Mouse (Mus musculus) spleen, postnatal 10 days (tissue): ENCODE results near the gene Slc26a9.
"Not testable (repeated sequence)": the region's sequence is repeated elsewhere in the genome, so short reads cannot be mapped to it uniquely, and the experiment has no call there.

ENCODE experiments used
- DNase-seq, 2 experiments: peaks; one replicate each; pipeline ENCODE4 v3.0.0; 2021 to 2022; ENCODE audit warnings: low spot score in 2 of 2

Slc26a9 gene

DNA sequence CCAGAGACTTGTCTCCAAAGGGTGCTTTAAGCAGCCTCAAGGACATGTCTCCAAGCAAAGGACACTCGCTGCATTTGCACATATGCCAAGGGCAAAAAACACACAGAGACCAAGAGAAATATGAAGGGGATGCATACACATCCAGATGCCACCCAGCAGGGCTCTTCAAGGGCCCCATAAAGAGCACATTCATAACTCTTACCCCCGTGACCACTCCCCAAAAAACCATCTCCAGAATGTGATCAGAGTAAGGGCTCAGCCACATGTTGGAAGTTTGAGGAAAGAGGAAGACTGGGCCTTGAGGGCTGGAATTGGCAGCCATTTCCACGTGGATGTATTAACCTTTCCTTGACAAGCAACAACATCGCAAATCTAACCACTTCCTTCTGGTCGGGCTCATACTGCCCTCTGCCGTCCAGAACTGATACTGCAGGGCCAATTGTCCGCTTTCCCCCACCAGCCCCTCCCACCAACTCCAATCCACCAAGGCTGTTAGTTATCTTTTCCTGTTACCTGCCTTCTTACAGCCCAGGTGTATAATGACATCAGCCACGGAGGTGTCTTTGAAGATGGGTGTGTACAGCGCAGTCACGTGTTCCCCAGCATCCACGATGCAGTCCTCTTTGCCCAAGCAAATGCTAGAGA, 21.7 kb downstream of the Slc26a9 start:
- peak; percentile 76 to 85 for DNase-seq

DNA sequence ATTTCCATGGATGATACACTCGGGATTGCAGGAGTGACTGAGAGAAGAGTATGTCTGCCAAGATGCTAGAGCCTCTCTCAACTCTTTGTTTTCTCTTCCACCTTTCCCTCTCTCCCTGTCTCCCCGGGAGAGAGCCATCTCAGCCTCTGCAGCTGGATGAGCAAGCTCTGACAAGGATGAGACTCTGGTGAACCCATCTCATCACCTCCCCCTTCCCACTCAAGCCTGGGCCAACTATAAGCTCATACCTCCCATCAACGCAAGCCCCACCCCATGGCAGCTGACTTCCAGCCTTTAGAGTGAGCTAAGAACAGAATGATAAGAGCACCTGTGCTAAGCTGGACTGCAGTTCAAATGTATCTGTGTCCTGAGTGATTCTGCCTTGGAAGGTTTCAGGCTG, 25.5 kb downstream of the Slc26a9 start:
- DNase-seq, result no peak

DNA sequence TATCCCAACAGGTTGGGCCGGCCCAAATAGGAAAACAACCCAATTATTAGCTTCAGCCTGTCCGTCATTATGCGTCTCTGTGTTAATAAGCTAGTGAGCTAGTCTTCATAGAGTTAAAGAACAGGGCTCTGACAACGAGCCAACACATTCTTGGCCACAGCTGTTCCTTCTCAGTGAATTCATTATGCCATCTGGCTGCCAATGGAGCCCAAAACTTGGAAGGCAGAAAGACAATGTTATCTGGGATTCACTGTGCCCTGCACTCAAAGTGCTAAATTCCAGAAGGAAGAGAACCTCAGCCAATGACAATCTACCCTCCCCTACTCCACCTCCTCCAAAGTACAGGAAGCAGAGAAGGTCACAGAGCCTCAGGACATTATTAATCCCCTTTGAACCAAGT, 26.8 kb downstream of the Slc26a9 start:
- DNase-seq, result no peak

DNA sequence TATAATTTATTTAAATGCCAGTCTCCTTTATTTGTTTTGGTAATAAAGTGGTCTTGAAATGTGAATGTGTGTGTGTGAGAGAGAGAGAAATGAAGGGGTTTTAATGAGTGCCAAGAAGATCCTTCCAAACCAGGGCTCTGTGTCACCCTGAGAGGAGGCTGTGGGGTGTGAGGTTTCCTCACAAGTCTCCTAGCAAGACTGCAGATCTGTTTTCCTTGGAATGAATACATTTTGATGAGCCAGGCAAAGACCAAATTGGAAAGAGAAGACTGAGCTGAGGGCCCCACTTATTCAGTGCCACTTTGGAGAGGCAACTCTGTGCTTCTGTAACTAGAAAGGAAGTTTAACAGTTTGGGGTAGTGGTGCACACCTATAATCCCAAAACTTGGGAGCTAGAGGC, 27.6 kb downstream of the Slc26a9 start:
- no peak for DNase-seq

DNA sequence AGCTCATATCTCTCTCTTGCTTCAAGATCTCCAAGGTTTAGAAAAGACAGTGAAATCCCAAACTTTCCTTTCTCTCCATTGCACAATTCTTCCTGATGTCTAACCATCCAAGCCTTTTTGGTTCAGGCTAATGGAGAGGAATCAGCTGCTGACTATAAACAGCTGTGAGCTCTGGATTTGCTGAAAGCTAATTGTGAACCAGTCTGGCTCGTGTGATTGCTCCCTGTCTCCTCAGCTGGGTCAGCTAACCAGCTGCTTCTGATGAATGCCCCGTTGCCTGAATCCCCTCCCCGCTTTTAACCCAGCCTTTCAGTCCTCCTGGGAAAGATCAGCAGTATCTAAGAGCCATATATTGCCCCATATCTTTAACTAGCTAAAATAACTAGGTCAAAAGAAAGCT, 50.8 kb downstream of the Slc26a9 start:
- no peak for DNase-seq

DNA sequence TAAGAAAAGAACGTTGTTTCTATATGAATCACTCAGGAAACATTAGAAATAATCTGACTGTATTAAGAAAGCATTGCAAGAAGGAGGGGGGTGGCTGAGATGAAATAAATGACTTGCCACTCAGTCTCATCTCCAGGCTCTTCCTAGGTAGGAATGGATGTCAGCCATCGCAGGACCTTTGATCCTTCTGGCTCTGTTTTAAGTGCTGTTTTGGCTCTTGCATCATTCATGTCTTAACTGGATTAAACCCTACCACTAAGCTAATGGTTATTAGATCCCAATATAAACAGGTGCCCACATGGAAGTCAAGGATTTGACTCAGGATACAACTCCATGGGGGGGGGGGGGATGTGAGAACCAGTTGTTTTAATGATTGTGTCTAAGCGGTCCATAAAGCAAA, 51.3 kb downstream of the Slc26a9 start:
- no peak for DNase-seq

DNA sequence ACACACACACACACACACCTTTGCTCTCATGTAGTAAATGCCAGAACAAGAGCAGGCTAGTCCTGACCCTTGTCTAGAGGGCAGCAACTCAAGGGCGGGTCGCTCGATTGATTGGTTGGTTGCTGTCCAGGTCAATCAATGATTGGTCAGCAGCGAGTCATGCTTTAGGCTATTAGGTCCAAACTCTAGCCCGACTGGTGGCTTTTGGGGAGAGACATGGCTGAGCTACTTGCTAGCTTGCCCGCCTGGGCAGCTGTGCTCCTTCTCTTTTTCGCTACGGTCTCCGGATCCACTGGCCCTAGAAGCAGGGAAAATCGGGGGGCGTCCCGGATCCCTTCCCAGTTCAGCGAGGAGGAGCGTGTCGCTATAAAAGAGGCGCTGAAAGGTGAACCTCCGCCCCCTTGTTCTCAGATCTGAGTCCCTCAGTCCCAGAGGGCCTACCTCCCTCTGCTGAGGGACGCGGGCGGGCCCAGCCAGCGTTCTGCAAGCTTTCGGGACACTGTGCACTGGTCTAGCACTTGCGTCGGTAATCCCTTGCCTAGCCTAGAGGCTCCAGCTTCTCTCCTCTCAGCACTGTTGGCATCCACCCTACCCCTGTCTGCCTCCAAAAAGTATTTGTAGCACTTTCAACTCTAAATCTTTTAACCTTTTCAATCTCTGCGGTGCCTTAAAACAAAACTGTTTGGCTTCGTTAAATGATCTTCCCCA, 53.5 kb downstream of the Slc26a9 start, which contains the start of gene Pm20d1:
TSS of gene Pm20d1 (plus strand) at position 180 of the 708 bp plus-strand sequence.
- DNase-seq, result no peak

DNA sequence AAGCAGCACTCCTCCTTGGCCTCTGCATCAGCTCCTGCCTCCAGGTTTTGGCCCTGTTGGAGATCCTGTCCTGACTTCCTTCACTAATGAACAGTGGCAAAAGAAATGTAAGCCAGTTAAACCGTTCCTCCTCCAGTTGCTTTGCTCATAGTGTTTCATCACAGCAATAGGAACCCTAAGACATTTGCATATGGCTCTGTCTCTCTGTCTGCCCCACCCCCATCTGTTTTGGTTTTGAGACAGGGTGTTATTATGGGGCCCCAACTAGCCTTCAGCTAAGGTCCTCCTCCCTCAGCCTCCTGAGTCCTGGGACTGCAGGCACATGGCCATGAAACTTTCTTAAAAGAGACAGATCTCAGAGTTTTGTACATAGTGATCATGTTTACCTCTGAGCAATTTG, 56.2 kb downstream of the Slc26a9 start:
- DNase-seq, result no peak

DNA sequence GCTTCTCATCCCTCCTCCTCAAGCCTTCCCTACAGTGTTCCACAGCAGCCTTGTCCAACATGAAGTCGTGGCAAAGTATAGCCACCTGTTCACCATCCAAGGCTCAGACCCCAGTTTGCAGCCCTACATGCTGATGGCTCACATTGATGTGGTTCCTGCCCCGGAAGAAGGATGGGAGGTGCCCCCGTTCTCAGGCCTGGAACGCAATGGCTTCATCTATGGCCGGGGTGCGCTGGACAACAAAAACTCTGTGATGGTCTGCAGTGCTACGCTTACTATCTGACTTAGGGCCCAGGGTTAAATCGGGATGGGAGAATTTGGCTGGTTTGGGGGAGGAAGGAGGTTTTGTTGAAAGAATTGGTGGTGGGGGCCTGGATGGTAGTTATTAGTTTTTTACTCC, 57.2 kb downstream of the Slc26a9 start:
- DNase-seq, result no peak

DNA sequence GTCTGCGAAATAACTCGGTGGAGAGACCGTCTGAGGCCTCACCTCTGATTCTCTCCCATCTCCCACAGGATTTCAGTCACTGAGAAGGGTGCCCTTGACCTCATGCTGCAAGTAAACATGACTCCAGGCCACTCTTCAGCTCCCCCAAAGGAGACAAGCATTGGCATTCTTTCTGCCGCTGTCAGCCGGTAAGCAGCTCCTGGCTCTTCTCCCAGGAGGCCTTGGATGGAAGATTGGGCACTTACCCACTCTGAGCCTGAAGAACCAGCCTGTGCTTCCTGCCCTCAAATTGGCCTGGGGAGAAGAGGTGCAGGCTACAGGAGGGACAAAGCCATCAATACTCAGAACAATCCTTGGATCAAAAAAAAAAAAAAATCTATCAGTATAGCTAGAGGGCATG, 58.8 kb downstream of the Slc26a9 start:
- no peak for DNase-seq

DNA sequence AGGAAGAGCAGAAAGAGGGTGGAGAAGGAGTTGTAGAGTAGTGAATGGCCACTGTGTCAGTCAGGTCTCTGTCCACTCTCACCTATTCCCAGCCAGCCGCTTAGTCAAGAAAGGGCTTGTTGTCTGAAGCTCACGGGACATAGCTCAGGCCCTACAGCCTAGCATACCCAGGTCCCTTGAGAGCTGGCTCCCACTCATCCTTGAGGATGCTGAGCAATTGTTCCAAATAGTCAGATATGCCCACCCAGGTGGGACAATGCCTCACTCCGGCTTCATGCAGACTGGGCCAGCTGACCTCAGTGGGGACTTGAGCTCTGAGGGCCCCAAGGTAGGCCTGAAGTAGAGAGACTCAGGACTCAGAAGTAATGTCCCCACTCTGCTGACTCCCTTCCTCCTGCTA, 60.3 kb downstream of the Slc26a9 start:
- no peak for DNase-seq

DNA sequence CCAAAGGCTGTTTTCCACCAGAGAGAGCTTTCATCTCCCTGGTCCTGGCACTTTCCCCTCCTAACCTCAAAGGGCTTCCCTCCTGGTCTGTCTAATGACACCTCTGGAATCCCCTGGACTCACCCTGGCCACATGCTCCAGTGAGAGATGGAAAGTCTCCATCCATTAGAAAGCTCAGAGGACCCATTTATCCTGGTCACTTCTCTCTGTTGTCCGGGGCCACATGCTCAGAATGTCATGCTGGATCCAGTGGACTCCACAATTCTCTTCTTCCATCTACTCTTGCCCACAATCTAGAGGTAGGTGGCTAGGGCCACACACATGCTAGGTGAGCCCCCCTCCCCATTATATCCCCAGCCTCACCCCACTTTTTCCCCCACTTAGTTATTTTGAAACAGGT, 65.2 kb downstream of the Slc26a9 start:
- no peak for DNase-seq

DNA sequence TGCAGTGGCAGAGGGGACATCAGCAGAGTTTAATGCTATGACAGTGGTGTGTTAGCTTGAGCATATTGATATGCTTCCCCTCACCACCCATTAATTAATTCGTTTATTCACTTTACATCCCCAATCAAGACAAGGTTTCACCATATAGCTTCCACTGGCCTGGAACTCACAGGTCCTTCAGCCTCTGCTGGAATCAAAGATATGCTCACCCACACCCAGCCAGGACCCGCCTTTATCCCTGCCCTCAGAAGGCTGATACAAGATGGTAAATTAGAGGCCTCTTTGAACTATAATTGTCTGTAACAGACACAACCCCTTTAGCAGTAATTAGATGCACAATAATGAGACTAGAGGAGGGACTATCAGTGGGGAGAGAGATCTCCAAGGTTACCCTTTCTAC, 65.8 kb downstream of the Slc26a9 start:
- no peak for DNase-seq

DNA sequence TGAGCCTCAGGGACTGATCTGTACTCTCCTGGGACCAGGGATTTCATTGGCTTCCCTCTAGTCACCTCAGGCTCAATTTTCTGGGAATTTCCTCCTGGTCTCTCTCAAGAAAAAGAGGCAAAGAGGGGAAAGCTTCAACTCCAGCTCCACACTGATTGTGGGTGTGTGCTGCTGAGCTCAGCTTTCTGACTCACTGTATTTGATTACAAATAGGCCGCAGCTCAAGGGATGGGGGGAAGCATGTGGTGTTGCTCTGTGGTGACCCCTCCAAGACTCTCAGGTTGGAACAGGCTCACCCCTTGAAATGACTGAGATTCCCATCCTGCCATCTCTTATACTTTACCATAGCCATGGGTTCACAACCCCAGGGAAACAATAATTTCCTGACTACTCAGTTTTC, 67.6 kb downstream of the Slc26a9 start:
- no peak for DNase-seq

DNA sequence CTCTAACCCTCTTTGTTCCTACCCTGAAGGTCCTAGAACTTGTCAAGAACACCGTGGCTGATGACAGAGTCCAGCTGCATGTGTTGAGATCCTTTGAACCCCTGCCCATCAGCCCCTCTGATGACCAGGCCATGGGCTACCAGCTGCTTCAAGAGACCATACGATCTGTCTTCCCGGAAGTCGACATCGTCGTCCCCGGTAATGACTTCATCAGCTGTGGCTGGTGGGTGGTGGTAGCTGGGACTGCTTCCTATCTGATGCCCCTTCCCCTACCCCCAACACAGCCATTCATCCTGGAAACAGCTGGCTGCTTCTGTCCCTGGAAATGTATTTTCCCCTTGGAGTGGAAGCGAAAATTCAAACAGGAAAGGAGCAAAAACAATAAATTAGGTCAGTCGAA, 68.2 kb downstream of the Slc26a9 start:
- DNase-seq, result no peak

DNA sequence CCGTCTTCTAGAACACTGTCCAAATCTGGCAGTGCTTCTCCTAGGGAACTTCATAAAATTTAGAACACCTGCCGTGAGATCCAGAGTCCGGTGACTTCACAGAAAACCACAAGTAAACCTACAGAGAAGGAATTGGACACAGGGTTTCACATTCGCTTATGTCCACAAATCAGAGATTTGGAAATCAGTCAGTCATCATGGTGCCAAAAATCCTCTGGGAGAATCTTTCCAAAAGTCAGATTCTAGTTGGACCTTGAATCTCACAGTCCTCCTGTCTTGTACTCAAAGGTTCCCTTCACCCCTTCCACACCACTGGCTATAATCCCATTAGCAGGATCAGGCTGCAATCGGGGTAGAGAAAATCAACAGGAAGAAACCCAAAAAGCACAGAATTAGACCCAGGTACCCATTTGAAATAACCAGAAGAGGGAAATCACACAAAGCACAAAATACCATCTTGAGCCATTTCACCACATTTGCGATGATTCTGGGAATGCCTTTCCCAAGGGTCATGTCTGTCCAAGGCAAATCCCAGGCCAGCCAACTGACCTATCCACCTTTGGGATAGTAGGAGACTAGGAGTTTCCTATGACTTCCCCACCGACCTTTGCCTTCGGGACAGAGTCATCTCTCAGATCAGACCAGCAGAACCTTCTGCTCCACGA, 68.9 kb downstream of the Slc26a9 start:
- no peak for DNase-seq

DNA sequence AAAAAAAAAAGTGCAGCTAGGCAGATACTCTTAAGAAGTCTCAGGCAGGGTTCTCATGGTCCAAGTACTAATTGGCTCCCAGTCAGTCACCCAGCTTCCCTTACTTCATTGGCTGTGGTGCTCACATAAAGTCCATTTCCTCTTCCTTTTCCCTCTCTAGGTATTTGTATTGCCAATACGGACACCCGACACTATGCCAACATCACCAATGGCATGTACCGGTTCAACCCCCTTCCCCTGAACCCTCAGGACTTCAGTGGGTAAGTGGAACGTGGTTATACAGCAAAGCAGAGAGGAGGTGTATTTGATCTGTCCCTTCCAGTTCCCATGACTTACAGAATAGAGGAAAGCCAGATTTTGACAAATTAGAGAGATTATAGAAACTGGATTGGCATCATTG, 69.9 kb downstream of the Slc26a9 start:
- no peak for DNase-seq

DNA sequence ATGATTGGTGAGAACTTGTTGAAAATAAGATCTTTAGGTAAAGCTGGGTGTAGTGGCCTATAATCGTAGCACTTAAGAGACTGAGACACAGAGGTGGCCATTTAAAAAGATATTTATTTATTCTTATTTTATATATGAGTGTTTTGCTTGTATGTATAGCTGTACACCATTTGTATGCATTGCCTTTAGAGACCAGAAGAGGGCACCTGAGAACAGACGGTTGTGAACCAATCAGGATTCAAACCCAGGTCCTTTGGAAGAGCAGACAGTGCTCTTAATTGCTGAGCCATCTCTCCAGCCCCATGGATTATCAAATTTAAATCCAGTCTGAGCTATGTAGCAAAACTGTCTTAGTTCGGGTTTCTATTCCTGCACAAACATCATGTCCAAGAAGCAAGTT, 70.4 kb downstream of the Slc26a9 start:
- no peak for DNase-seq

DNA sequence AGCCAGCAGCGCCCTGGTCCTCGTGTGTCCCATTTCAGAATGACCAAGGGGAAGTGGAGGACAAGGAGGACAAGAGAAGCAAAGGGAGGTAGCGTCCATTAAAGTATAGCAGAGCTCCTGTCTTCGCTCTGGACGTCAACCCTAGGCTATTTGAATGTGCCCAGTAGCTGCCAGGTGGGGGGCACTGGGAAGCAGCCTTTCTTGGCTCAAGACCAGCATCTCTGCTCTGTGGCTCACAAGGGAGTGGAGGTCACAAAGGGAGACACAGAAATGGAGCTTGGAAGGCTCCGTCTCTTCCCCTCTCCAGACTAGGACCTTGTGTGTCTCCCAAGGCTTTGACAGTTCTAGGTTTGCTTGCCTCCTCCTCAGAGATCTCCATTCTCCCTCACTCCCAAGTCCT, 73.1 kb downstream of the Slc26a9 start:
- DNase-seq, result no peak

DNA sequence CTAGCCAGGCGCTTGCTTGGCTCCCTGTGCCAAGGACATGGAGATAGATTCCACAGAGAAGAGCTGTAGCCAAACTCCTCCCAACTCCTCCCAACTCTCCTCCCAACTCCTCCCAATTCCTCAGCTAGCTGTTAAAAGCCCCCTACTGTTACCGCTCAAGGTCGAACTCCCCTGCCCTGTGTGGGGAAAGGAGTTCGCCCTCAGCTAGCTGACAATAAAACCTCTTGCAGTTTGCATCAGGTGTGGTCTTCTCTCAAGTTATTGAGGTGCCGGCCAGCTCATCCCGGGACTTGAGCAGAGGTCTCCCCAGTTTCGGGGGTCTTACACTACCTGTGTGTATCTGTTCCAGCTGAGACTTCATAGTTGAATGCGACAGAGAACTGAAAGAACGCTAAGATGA, 76.5 kb downstream of the Slc26a9 start:
- DNase-seq, result not testable (repeated sequence)

DNA sequence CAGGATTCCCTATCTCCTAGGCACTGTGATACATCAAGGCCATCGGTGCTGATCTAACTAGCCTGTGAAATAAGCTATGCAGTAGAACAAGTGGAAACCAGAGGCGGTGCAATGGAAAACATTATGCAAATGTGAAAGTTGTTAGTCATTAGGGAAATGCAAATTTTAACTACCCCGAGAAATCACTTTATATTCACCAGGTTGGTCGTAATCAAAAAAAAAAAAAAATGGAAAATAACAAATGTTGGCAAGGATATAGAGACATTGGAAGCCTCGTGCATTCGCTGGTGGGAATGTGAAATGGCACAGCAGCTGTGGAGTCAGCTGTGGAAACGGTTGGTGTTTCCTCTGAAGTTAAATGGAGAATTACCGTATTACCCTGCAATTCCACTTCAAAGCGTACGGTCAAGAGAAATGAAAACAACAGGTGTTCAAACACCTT, 77.1 kb downstream of the Slc26a9 start:
- DNase-seq, result no peak
